Mouse (Mus musculus) gastrocnemius, adult 8-10 months (tissue): ENCODE data around the gene Zmiz2. TPM values are rescaled to one million over a fixed set of nuclear protein-coding genes. Genes with fewer than 3 reads are reported as not detected.
A peak's percentile ranks its signal among the peaks of the same experiment; 100 is the strongest.
"Not testable (repeated sequence)": the region's sequence is repeated elsewhere in the genome, so short reads cannot be mapped to it uniquely, and the experiment has no call there.

Experiments
- DNase-seq, 2 experiments: peaks; one replicate each; pipeline ENCODE4 v3.0.0; 2022; ENCODE audit warnings: low spot score in 2 of 2
- total RNA-seq, 4 experiments: library from RNA; stranded (reverse); gene quantifications; 2 replicates each; pipeline ENCODE4 v1.2.4; 2022

The Zmiz2 gene
- 10 to 100 TPM; 50.7 to 65.8 (median 53.6) TPM for total RNA-seq

DNA sequence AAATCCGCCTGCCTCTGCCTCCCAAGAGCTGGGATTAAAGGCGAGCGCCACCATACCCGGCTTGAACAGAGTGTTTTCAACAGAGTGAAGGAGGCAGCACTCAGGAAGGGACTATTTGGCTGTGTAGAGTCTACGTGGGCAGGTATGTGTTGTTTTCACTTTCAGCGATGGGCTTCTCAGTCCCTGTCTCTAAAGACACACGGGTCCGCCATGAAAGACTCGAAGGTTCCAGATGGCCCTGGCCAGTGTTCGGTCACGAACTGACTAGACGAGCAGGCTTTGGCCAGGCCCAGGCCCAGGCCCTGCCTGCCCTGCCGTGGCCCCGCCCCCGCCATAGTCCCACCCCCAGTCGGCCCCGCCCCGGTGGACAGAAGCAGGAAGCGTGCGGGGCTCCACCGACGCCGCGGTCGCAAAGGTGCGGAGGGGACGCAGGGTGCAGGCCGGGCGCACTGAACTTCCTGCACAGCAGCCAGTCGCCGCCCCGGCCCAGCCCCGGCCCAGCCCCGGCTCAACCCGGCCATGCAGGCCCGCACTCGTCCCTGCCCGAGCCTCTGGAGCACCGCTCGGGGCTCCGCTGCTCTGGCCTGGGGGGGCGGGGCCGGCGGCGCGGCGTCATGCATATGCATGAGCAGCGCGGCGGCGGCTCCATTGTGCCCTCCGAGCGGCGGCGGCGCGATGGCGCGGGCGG is at the start of gene Zmiz2:
Zmiz2 (plus strand) TSS at position 349 of the 688 bp plus-strand sequence.
- DNase-seq, result peak; percentile 93 to 94

DNA sequence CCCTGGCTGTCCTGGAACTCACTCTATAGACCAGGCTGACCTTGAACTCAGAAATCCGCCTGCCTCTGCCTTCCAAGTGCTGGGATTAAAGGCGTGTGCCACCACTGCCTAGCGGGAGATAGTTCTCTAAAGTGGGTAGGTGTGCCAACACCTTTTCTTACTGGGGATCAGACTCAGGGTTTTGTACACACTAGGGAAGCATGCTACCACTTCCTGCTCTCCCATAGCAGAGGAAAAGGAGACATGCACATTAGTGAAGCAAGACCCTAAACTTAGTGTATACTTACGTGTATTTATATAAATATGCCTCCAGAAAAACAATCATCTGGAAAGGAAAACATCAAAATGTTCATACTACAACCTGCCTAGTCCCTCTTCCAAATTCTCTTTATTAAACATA is 42.9 kb upstream of the Zmiz2 start:
- DNase-seq, result no peak

DNA sequence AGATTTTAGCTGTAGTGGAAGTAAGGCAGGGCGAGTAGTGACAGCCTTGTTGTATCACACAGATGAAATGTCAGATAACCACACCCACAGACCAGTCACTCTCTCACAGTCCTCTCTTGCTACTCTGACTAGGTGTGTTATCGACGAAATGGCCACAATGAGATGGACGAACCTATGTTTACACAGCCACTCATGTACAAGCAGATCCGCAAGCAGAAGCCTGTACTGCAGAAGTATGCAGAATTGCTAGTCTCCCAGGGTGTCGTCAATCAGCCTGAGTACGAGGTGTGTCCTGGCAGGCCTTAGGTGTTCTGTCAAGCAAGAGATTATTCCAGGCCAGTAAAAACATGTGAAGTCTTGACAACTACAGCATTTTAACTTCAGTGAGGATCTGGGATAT is 41.9 kb upstream of the Zmiz2 start:
- DNase-seq, result no peak

DNA sequence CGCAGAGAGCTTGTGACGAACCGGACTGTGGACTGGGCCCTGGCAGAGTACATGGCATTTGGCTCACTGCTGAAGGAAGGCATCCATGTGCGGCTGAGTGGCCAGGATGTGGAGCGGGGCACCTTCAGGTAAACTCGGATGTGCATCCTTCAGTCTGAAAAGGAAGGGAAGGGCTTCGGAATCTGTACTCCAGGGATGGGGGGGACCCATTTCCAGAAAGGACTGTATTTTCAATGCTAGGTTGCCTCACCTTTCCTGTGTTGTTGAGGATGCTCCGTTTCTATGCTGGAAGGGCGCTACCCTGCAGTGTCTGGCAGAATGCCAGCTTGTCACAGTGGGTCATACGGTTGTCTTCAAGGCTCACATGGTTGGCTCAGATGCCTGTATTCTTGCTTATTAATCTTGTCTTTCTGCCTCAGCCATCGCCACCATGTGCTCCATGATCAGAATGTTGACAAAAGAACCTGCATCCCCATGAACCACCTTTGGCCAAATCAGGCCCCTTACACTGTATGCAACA is 40.1 kb upstream of the Zmiz2 start:
- no peak for DNase-seq

DNA sequence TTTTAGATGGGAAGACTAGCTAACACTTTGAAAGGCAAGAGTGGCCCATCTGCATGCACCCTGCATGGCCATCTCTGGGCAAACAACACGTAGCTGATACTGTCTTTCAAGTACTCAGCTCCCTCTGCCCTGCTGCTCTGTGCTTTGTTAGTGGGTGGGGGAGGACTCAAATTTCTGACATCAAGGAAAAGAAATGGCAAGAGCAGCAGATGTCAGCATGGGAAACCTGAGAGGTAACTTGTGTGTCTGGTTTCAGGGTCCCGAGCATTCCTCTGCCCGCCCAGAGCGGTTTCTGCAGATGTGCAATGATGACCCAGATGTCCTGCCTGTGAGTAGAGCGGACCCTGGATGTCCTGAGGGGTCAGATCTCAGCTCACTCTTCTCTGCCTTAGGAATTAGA is 39.3 kb upstream of the Zmiz2 start:
- DNase-seq, result no peak

DNA sequence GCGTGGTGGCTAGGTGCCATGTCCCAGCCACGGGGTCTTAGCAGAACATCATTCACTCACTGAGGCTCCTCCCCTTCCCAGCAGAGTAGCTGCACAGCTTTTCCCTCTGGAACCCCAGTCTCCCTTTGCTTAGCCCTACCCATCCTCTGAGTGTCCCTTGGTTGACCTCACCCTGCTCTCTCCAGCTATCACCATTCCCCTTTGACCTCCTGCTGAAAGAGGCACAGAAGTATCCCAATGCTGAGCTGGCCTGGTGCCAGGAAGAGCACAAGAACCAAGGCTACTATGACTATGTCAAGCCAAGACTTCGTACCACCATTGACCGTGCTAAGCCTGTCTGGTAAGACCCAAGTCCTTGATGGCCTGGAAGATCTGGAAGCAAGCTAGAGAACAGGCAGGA is 33.8 kb upstream of the Zmiz2 start:
- DNase-seq, result no peak

DNA sequence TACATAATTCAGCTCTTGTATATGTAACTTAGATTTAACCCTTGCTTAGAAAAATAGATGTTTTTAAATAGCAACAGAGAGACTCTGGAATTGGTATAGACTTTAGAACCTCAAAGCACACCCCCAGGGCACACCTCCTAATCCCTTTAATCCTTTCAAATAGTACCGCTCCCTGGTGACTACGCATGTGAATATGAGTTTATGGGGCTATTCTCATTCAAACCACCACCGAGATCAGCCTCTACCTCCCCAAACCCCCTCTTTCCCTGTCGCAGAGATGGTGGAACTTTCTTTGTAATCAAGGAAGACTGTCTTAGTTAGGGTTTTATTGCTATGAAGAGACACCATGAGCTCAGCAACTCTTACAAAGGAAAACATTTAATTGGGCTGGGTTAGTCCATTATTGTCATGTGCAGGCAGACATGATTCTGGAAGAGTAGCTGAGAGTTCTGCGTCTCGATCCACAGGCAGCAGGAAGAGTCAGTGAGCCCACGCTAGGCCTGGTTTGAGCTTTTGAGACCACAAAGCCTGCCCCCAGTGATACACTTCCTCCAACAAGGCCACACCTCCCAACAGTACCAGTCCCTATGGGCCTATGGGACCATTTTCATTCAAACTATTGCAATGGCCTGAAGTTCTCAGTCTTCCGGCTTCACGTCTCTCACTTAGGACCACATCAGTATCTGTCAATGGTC is 24.1 kb upstream of the Zmiz2 start:
- no peak for DNase-seq

DNA sequence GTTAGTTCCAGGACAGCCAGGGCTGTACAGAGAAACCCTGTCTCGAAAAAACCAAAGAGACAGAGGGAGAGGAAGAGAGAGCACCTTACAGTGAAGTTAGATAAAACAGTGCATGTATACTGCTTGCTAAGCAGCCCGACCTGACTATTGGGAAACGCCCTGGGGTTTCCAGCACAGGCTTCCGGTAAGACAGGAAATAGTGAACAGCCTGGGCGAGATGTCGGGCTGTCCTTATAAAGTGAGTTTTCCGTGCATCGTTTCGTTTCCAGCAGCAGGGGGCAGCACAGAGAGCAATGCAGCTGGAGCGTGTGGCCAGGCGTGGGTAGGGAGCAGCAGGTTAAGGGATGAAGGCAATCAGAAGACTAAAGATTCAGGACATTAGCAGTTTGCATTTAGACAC is 23.0 kb upstream of the Zmiz2 start:
- DNase-seq, result peak; percentile 39 to 58

DNA sequence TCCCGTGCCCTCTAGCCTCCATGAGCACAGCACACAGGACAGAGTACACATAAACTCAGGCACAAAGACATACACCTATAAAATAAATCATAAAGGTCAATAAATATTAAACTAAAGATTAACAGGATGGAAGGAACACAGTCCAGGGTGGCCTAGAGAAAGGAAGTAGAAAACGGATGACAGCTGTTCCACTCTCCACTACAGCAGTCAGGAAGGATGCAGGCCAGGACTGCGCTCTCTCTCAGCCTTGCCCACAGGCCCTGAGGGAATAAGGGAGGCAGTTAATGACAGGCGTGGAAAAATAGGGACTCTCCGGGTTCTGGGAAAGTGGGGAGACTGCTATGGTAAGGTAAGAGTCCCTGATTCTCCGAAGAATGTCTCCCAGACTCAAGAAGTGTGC is 22.4 kb upstream of the Zmiz2 start:
- DNase-seq, result no peak

DNA sequence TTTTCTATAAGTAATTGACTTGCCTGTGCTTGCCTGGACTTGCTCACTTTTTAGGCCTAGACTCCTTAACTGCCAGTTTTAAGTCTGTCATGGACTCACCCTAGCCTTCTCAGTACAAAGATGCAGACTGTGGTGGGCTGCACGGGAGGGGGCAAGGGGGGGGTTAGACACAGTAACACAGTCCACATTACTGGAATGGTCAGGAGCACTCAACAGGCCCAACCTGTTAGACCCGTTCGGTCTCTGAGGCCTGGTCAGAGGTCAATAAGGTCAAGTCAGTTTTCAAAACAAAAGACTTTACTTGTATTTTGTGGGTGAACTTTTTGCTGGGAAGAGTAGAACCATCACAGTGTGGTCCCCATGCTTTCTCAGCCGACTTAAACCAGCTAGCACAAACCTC is 21.7 kb upstream of the Zmiz2 start:
- DNase-seq, result no peak

DNA sequence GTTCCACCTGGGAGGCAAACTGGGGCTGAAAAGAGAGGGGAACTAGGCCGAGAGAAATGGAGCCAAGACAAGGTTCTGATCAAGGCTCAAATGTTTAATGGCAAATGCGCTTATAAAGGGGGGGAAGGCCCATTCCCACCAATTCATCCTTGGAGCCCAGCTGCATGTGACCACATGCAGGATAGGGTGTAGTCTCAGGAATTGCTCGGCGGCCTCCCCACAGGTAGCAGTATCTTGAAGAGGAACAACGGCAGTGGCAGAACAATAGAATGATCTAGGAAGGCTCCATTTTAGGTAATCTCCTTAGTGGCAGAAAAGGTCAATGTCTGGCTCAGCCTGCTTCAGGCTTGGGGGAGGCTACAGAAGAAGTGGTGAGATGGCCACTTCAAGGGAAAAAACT is 20.9 kb upstream of the Zmiz2 start:
- not testable (repeated sequence) for DNase-seq

DNA sequence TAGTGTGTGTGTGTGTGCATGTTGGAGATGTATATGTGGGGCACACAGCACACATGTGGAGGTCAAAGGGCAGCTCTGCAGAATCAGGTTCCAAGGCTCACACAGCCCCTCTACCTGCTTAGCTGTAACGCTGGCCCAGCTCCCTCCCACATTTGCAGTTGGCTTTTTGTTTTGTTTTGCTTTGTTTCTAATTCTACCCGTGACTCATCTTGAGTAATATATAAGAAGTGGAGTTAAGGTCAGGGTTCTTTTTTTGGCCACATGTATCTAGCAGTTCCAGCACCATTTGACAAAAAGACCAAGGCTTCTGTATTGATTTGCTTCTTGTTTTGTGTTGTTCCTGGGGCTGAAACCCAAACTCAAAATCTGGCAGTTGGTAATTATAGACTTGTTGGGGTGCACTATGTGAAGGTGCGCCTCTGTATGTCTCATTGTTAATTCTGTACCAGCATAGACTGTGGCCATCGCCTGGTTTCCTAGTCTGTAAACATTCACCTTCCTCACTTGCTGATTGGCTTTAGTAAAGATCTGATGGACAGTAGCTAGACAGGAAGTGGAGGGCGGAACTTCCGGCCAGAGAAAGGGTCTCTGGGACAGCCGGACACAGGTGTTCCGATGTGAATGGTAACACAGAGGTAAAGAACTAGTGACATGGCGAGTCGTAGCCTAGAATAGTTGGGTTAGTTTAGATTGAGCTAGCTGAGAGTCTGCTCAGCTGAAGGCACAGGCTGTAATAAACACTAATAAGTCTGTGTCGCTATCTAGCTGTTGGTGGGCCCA is 17.3 kb upstream of the Zmiz2 start:
- no peak for DNase-seq

DNA sequence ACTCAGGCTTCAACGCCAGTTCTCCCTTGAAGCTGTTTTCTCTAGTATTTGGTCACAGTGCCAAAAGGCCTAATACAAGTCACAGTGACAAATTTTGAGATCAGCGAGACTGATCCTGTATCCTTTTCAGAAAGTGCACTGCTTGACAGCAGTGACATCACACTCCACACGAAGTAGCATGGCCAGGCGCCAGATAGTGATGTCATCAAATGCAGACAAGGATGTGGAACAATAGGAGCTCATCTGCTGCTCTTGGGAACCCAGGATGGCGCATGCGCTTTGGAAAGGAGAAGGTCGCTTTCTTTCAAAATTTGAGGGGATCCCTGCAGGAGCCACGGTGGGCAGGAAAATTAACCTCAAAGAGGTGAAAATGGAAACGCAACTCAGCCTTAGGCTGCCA is 16.1 kb upstream of the Zmiz2 start:
- DNase-seq, result no peak

DNA sequence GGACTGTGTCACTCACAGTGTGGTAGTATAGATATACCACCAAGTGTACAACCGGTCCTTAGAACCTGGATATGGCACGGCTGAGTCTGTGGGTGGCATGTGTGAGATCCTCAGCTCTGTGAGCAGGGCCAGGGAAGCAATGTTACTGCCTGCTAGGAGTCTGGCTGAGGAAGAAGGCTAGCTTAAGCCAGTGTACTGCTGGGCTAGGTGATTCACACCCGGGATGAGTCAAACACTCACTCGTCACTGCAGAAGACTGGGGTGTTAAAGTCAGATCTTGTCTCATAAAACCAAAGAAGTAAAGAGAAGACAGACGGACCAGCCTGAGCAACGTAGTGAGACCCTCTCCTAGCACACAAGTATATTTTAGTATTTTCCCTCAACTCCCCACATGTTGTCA is 8.0 kb upstream of the Zmiz2 start:
- DNase-seq, result no peak

DNA sequence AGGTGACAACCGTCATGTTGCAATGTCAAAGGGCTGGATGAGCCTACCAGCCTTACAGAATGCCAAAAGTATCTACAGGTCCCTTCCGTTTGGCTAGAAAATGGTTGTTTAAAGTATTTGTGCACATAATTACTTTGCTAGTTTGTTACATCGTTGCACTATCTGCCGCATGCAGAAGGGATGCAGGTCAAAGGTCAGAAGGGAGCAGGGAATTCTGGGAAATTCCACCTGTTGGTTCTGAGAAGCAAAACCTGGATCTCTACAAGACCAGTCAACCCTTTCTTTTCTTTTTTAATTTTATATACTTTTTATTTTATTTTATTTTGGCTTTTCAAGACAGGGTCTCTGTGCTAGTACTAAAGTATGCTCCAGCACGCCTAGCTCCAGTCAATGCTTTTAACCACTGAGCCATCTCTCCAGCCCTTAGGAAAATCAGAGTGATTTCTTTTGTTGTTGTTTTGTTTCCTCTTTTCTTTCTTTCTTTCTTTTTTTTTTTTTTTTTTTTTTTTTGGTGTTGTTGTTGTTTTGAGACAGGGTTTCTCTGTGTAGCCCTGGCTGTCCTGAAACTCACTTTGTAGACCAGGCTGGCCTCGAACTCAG is 648 bp upstream of the Zmiz2 start:
- DNase-seq, result no peak

DNA sequence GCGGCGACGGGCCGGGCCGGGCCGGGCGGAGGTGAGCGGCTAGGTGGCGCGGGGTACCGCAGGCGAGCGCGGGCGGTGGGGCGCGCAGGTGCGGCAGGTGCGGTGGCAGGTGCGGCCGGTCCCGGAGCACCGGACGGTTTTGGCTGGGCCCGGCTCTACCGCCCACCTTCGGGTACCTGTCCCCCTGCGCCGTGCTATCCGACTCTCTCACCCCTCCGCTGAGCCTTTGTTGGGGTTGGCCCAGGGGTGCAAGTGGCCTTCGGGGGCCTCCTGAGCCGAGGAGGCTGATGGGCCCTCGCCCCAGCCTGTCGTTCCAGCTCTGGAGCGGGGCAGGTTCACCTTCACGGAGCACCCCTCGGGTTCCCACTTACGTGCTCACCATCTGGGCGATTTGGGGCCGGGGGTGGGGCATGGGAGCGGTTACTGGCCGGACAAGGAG is 628 bp downstream of the Zmiz2 start:
- no peak for DNase-seq

DNA sequence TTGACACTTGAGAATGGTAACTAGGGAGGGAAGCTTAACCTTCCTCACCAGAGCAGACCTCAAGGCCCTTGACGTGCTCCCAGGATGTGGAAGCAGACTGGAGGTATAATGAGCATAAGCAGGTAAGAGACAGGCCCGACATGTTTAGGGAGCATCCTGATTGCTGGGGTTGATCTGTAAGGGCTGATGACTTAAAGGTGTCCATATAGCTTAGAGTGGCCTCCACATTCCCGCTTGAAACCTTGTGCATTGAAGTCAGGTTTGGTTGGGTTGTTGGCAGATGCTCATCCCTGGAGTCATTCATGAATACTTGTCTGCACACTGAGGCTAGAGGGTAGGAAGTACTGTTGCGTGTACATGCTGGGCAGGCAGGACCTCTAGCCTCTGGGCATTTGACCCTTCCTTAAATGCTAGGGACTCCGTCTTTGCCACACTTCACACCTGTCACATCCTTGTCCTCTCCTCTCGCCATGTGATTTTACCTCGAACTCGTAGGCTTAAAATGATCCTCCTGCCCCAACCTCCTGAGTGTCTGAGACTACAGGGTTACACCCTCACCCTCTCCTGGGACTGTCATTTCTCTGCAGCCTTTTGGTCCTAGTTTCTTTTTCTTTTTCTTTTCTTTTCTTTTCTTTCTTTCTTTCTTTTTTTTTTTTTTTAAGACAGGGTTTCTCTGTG is 1.6 kb downstream of the Zmiz2 start:
- DNase-seq, result no peak

DNA sequence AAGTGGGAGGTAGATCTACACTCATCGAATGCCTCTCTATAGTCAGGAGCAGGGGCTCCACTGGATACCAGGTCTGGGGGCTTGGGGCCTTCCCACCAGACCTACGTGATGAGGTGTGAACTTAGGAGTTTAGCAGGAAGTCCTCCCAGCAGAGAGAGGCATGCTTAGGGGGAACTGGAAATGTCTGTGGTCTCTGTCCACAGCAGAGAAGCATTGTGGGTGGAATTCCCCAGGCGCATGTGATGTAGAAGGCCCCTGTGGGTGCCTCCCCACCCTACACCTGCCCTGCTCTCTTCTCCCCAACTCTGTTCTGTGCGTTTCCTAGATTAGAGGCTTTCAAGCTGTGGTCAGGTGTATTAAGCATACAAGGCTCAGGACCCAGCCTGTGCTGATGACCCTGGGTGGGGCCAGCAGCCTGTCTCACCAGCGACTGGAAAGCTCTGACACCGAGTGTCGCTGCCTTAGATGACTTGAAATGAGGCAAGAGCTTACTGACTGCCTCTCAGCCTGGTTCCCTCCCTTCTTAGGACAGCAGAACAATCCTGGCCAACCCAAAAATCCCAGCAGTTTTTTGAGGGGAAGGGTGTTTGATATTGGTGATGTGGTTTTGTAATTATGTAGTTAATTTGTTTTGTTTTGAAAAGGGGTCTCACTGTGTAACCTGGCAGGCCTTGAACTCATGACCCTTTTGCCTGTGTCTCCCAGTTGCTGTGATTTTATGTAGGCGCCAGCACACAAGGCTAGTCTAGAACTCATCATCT is 2.8 kb downstream of the Zmiz2 start:
- no peak for DNase-seq

DNA sequence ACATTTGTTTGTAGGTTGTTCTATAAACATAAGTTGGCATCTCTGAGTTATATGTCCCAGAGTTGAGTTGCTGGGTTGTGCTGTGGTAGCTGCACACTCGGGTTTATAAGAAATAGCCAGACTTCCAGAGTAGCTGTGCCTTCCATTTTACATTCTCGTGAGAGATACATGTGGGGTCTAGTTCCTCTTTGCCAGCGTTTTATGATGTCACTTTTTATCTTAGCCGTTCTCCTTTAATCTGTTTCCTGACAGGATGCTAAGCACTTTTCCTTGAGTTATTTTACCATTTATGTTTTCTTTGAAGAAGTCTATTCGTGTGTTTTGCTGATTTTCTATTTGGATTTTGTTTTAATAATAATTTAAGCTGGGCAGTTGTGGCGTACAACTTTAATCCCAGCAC is 4.0 kb downstream of the Zmiz2 start:
- no peak for DNase-seq

DNA sequence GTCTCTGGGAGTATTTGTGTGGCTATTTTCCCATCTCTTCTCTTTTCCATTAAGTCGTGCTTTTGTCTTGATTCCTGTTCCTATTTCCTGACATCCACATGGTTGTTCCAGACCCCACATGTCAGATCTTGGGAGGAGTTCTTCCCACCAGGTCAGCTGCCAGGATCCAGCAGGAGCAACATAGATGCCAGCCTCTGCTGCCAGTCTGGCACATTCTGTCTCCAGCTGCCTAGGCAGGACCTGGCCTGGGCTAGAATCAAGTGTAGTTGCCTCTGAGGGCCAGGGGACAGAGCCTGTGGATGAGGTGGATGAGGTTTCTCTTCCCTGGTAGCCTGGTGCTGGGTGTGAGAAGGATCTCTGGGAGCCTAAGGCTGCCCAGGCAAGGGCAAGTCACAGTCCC is 5.0 kb downstream of the Zmiz2 start:
- no peak for DNase-seq

DNA sequence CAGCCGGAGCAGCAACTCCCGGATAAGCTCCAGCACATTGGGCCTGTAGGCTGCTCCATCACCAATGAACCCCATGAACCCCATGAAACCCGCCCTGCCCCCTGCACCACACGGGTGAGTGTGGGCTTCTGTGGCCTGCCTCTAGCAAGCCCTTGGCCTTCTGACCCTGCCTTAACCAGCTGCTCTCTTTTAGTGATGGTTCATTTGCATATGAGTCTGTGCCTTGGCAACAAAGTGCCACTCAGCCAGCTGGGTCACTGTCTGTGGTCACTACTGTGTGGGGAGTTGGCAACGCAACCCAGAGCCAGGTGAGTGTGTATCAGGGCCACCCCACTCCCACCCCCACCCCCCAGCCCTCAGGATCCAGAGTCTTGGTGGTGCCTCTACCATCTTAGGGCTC is 6.7 kb downstream of the Zmiz2 start:
- no peak for DNase-seq
